Mouse (Mus musculus): ENCODE measurements around the gene Ptpn21. TPM values are rescaled to one million over a fixed set of nuclear protein-coding genes. Genes with fewer than 3 reads are reported as not detected.

Ptpn21 gene
- polyA plus RNA-seq, 1 experiment from 2014 or later = 6.1 TPM

GRCm38 (mm10) chr12:98716142-98716541 lies 21.1 kb downstream of the Ptpn21 start:
- no peak overlapping the region for H3K4me2 ChIP-seq (replicated peaks)
- 99% methylated on average over 2 of the region's 2 CpGs for WGBS
- no peak for ATAC-seq (ENCODE audit: low FRiP score, low read depth)
- no peak overlapping the region for H3K27ac ChIP-seq
- no peak overlapping the region for H3K9ac ChIP-seq
- no peak overlapping the region for H3K4me3 ChIP-seq
- H3K4me1 ChIP-seq = peaks cover 29% of the 10 kb centered on the region
- H3K9me3 ChIP-seq = no peaks in the 10 kb centered on the region
- H3K27me3 ChIP-seq = no peaks in the 10 kb centered on the region
- H3K36me3 ChIP-seq = no peaks in the 10 kb centered on the region

GRCm38 (mm10) chr12:98714757-98715156 lies 22.4 kb downstream of the Ptpn21 start:
- Histone ChIP-seq H3K4me2 (replicated peaks) (no peak overlapping the region), H3K4me3 (no peak overlapping the region), H3K9ac (no peak overlapping the region; the same call in 1 of the 2 replicates), H3K27me3 (no peaks in the 10 kb centered on the region), H3K36me3 (no peaks in the 10 kb centered on the region), H3K9me3 (no peaks in the 10 kb centered on the region), H3K27ac (no peak overlapping the region), H3K4me1 (peaks cover 15% of the 10 kb centered on the region; the same call in 1 of the 2 replicates)
- no peak for ATAC-seq (ENCODE audit: low FRiP score, low read depth)
- 38% methylated on average over 11 of the region's 11 CpGs for WGBS

- WGBS = 63% methylated on average over 7 of the region's 7 CpGs
- H3K9ac ChIP-seq = no peak overlapping the region
- H3K27ac ChIP-seq = no peak overlapping the region
- H3K4me3 ChIP-seq = no peak overlapping the region
- H3K4me2 ChIP-seq (replicated peaks) = no peak overlapping the region
- ATAC-seq (ENCODE audit: low FRiP score, low read depth) = no peak
- H3K4me1 ChIP-seq = peaks cover 15% of the 10 kb centered on the region; the same call in 1 of the 2 replicates
- 0 out of 2 replicates have a peak, but pooled peaks cover under 1% of the 10 kb centered on the region for H3K36me3 ChIP-seq
- no peaks in the 10 kb centered on the region for H3K9me3 ChIP-seq
- no peaks in the 10 kb centered on the region for H3K27me3 ChIP-seq
These were observed 23.5 kb downstream of the Ptpn21 start for GRCm38 (mm10) chr12:98713621-98714103.

- Histone ChIP-seq H3K9me3 (no peaks in the 10 kb centered on the region), H3K4me2 (replicated peaks) (no peak overlapping the region), H3K36me3 (peaks cover 6% of the 10 kb centered on the region; the same call in 1 of the 2 replicates), H3K4me3 (no peak overlapping the region), H3K9ac (no peak overlapping the region), H3K4me1 (peaks cover 15% of the 10 kb centered on the region; the same call in 1 of the 2 replicates), H3K27ac (no peak overlapping the region), H3K27me3 (no peaks in the 10 kb centered on the region)
- ATAC-seq (ENCODE audit: low FRiP score, low read depth) = no peak
- WGBS = 76% methylated on average over 6 of the region's 6 CpGs
These were observed 24.4 kb downstream of the Ptpn21 start for GRCm38 (mm10) chr12:98712819-98713218.

- no peak overlapping the region for H3K9ac ChIP-seq
- H3K4me3 ChIP-seq = no peak overlapping the region
- H3K4me1 ChIP-seq = no peaks in the 10 kb centered on the region
- ATAC-seq (ENCODE audit: low FRiP score, low read depth) = no peak
- H3K4me2 ChIP-seq (replicated peaks) = no peak overlapping the region
- peaks cover 39% of the 10 kb centered on the region for H3K36me3 ChIP-seq
- no peaks in the 10 kb centered on the region for H3K9me3 ChIP-seq
- no peaks in the 10 kb centered on the region for H3K27me3 ChIP-seq
- H3K27ac ChIP-seq = no peak overlapping the region
- WGBS = 89% methylated on average over 10 of the region's 10 CpGs
These were observed 33.2 kb downstream of the Ptpn21 start for GRCm38 (mm10) chr12:98703961-98704360.

GRCm38 (mm10) chr12:98703554-98703953 lies 33.7 kb downstream of the Ptpn21 start:
- no peaks in the 10 kb centered on the region for H3K9me3 ChIP-seq
- H3K4me2 ChIP-seq (replicated peaks) = no peak overlapping the region
- no peak overlapping the region for H3K9ac ChIP-seq
- H3K36me3 ChIP-seq = peaks cover 40% of the 10 kb centered on the region
- no peaks in the 10 kb centered on the region for H3K4me1 ChIP-seq
- no peak overlapping the region for H3K27ac ChIP-seq
- no peak for ATAC-seq (ENCODE audit: low FRiP score, low read depth)
- no peaks in the 10 kb centered on the region for H3K27me3 ChIP-seq
- H3K4me3 ChIP-seq = no peak overlapping the region
- WGBS = 67% methylated on average over 2 of the region's 2 CpGs

GRCm38 (mm10) chr12:98701564-98701963 lies 35.6 kb downstream of the Ptpn21 start:
- Histone ChIP-seq H3K4me3 (no peak overlapping the region), H3K27ac (no peak overlapping the region), H3K36me3 (peaks cover 38% of the 10 kb centered on the region), H3K4me2 (replicated peaks) (no peak overlapping the region), H3K9ac (no peak overlapping the region), H3K4me1 (no peaks in the 10 kb centered on the region), H3K27me3 (no peaks in the 10 kb centered on the region), H3K9me3 (no peaks in the 10 kb centered on the region)
- WGBS = 87% methylated on average over 9 of the region's 9 CpGs
- no peak for ATAC-seq (ENCODE audit: low FRiP score, low read depth)

GRCm38 (mm10) chr12:98697202-98697601 lies 40.0 kb downstream of the Ptpn21 start:
- WGBS = 50% methylated on average over 5 of the region's 5 CpGs
- Histone ChIP-seq H3K9ac (no peak overlapping the region), H3K4me3 (no peak overlapping the region), H3K4me1 (no peaks in the 10 kb centered on the region), H3K9me3 (no peaks in the 10 kb centered on the region), H3K4me2 (replicated peaks) (no peak overlapping the region), H3K36me3 (peaks cover 26% of the 10 kb centered on the region), H3K27me3 (no peaks in the 10 kb centered on the region), H3K27ac (no peak overlapping the region)
- ATAC-seq (ENCODE audit: low FRiP score, low read depth) = no peak

GRCm38 (mm10) chr12:98690230-98690629 lies 47.0 kb downstream of the Ptpn21 start:
- ATAC-seq (ENCODE audit: low FRiP score, low read depth) = no peak
- no peaks in the 10 kb centered on the region for H3K4me1 ChIP-seq
- H3K9me3 ChIP-seq = no peaks in the 10 kb centered on the region
- H3K9ac ChIP-seq = no peak overlapping the region
- H3K36me3 ChIP-seq = peaks cover 57% of the 10 kb centered on the region
- no peak overlapping the region for H3K4me2 ChIP-seq (replicated peaks)
- whole genome bisulfite sequencing = 94% methylated on average over 8 of the region's 8 CpGs
- H3K27me3 ChIP-seq = no peaks in the 10 kb centered on the region
- no peak overlapping the region for H3K4me3 ChIP-seq
- no peak overlapping the region for H3K27ac ChIP-seq

GRCm38 (mm10) chr12:98683574-98683973 lies 53.6 kb downstream of the Ptpn21 start:
- ATAC-seq (ENCODE audit: low FRiP score, low read depth) = no peak
- 67% methylated on average over 6 of the region's 6 CpGs for WGBS
- Histone ChIP-seq H3K4me2 (replicated peaks) (no peak overlapping the region), H3K4me3 (no peak overlapping the region), H3K27me3 (no peaks in the 10 kb centered on the region), H3K36me3 (peaks cover 58% of the 10 kb centered on the region), H3K9ac (no peak overlapping the region), H3K9me3 (no peaks in the 10 kb centered on the region), H3K27ac (no peak overlapping the region), H3K4me1 (no peaks in the 10 kb centered on the region)

GRCm38 (mm10) chr12:98683171-98683570 lies 54.0 kb downstream of the Ptpn21 start:
- H3K9me3 ChIP-seq = no peaks in the 10 kb centered on the region
- H3K9ac ChIP-seq = no peak overlapping the region
- H3K4me3 ChIP-seq = no peak overlapping the region
- H3K27ac ChIP-seq = no peak overlapping the region
- H3K36me3 ChIP-seq = peaks cover 58% of the 10 kb centered on the region
- 75% methylated on average over 11 of the region's 11 CpGs for WGBS
- H3K4me1 ChIP-seq = no peaks in the 10 kb centered on the region
- no peak for ATAC-seq (ENCODE audit: low FRiP score, low read depth)
- H3K27me3 ChIP-seq = no peaks in the 10 kb centered on the region
- no peak overlapping the region for H3K4me2 ChIP-seq (replicated peaks)

- peaks cover 54% of the 10 kb centered on the region for H3K36me3 ChIP-seq
- ATAC-seq (ENCODE audit: low FRiP score, low read depth) = no peak
These were observed 55.0 kb downstream of the Ptpn21 start for GRCm38 (mm10) chr12:98682196-98682595.

GRCm38 (mm10) chr12:98679906-98680305 lies 57.3 kb downstream of the Ptpn21 start:
- no peak overlapping the region for H3K4me3 ChIP-seq
- peaks cover 50% of the 10 kb centered on the region for H3K36me3 ChIP-seq
- no peak overlapping the region for H3K27ac ChIP-seq
- H3K27me3 ChIP-seq = no peaks in the 10 kb centered on the region
- no peak overlapping the region for H3K4me2 ChIP-seq (replicated peaks)
- no peak for ATAC-seq (ENCODE audit: low FRiP score, low read depth)
- H3K9ac ChIP-seq = no peak overlapping the region
- H3K4me1 ChIP-seq = no peaks in the 10 kb centered on the region
- 85% methylated on average over 15 of the region's 15 CpGs for WGBS
- H3K9me3 ChIP-seq = no peaks in the 10 kb centered on the region

More at GRCm38 (mm10) chr12:98682196-98682595, 55.0 kb downstream of the Ptpn21 start:
- WGBS = 89% methylated on average over 15 of the region's 15 CpGs
- Histone ChIP-seq H3K9ac (no peak overlapping the region), H3K9me3 (no peaks in the 10 kb centered on the region), H3K4me2 (replicated peaks) (no peak overlapping the region), H3K27ac (no peak overlapping the region), H3K4me3 (no peak overlapping the region), H3K4me1 (no peaks in the 10 kb centered on the region), H3K27me3 (no peaks in the 10 kb centered on the region)

Data from limb, embryonic 13.5 days (tissue).